Mouse (Mus musculus) cerebellum, adult 9-11 months (tissue): Measurements from ENCODE around the gene Iqcc.

Experiments used
- DNase-seq: peaks from one replicate; pipeline ENCODE4 v3.0.0; 2022

Iqcc gene

GRCm38 (mm10) chr4:129618786-129619691 lies at the start of gene Iqcc:
Gene Iqcc (minus strand): TSS chr4:129619099.
- DNase-seq = peak; percentile 97

DNA sequence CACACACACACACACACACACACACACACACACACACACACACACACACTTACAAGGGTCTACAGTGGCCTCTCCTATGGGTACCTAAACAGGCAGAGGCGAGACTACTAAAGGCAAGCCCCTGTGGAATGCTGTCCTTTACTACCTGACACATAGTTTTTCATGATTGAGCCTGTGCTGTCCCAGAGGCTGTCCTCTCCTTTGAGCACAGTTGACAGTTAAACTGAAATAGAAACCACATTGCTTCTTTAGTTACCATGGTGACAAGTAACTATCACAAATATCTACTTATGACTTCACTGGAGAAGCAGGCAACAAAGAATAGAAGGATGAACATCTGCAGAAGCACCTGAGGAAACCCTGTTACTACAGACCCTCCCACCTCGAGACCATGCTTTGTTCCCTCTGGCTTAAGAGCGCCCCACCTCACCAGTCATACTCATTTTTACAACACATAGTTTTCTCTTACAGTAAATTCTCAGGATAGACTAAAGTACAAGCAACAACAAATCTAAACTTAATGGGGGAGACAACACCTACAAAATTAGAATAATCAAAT lies 43.4 kb upstream of the Iqcc start:
- DNase-seq = no peak

DNA sequence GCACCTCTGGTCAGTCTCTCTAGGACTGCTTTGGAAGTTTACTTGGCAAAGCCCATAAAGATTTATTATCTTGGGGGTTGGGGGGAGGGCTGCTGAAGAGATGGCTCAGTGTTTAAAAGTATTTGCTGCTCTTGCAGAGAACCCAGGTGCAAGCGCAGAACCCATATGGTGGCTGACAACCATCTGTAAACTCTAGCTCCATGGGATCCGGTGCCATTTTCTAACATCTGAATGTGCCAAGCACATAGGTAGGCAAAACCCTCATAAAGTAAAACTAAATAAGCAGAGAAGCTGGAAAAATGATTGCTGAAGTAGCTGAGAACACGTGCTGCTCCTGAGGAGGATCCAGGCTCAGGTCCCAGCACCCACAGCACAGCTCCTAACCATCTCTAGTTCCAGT lies 42.7 kb upstream of the Iqcc start:
- no peak for DNase-seq

DNA sequence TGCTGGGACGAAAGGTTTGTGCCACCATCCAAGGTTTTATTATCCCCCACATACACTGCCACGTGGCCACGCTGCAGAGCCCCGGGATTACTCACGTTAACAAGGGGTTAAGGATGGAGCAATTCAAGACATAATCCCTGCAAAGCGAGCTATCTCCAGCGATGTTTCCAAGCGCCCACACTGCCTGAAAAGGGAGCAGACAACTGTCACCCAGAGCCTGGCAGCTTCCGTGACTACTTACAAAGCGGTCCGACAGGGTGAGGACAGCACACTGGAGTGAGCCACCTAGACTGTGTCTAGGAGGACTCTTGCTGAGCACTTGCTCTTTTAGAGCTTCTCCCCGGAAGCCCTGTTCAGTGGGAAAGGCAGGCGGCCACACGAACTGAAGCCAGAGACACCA lies 35.9 kb upstream of the Iqcc start:
- no peak for DNase-seq

DNA sequence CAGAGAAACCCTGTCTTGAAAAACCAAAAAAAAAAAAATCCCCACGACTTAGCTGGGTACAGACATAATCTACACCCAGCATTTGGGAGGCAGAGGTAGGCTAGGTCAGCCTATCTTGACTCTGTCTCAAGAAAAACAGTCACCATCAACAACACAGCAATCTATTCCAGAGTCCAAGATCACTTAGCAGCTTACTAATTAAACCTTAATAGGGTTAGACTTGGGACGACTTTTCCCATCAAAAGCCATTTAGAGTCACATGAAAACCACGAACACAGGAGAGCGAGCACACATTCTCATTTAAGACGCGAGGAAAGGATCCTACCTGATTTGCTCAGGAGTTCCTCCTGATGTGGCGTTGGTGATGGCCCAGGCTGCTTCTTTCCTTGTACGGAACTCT lies 31.5 kb upstream of the Iqcc start:
- DNase-seq = no peak

DNA sequence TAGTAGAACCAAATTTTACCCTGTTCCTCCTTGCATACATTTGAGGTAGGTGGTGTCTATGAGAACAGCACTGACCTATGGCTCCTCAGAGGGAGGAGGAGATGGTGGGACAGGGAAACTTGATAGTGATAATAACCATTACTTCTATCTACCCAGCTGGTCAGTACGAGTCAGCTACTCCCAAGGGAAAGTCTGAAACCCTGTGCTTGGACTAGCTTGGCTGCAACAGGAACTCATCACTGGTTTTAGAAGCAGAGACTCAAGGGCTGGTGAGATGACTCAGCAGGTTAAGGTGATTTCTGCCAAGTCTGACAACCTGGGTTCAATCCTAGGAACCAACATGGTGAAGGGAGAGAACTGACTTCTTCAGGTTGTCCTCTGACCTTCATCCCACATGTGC lies 29.8 kb upstream of the Iqcc start:
- no peak for DNase-seq

- no peak for DNase-seq
These were observed 26.3 kb upstream of the Iqcc start for GRCm38 (mm10) chr4:129645204-129645603.

GRCm38 (mm10) chr4:129641756-129642155 lies 22.9 kb upstream of the Iqcc start:
- DNase-seq = peak; percentile 64

DNA sequence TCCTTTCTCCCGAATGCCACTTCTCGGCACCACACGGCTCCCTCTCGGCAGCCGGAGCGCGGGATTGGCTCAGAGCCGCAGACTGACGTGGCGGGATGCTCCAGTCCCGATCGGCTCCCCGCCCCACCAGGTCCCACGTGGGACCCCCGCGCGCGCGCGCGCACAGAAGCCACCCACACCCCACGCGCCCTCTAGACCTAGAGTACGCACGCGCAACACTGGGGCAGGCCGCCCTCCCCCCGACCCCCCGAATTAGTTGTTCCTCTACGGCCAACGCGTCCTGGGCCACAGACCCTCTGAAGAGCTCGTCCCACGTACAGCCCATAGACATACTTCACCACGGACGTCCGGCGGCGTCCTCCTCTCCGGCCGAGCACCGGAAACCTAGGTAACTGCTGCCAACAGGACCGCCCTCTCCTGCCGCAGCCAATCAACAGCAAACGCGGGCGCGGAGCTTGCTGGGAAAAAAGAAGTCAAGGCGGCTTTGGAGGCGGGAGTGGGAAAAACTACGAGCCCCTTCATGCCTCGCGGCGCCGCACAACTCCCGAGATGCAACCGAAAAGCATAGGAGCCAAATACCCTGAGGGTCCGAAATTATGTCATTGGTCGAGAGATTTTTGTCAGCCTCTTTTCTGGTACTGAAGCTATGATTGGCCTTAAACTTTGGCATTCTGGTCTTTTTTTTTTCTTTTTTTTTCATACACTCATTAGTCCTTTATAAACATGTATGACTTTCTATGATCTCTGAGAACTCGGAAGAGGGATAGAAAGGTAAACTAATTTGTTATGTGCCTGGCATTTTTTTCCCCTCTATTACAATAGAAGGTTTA lies 22.0 kb upstream of the Iqcc start, which contains the start of gene Txlna:
Txlna (minus strand) TSS at position 428 of the 830 bp plus-strand sequence.
- DNase-seq = peak; percentile 99

- peak; percentile 79 for DNase-seq
These were observed 21.3 kb upstream of the Iqcc start for GRCm38 (mm10) chr4:129640101-129640637.

DNA sequence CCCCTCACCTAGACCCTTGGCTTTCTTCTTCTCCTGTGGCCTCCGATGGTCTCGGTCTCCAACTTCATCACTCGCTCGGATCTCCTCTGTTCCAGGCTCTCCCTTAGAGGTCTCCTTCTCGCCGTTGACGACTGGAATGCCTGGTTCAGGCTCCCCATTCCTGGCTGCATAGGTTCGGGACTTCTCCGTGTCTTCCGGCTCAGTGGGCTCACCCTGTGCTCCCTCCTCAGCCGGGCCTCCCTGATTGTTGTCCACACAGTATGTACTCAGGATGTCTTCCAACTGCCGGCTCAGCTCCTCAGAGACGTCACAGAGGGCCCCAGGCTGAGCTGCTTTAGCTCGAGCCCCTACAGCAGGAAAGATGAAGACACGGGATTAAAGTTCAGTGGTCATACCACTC lies 20.3 kb upstream of the Iqcc start:
- peak; percentile 58 for DNase-seq

DNA sequence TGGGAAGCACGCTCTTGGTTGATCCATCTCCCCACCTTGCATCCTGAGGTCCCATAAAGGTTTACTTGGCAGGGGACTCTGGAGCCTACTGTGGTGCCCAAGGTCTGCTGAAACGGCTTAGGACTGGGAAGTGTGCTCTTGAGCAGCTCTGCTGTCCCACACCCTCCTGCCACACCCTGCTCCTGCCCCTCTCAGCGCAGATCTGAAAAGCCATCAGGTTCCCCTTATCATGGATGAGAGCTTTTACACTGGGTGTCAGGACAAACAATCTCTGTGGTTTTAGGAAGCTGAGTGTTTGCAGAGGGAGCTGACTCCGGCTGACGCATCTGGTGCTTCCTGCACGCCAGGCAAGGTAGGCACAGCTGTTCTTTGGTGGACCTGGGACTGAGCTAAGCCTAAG lies 15.0 kb upstream of the Iqcc start:
- DNase-seq = no peak

DNA sequence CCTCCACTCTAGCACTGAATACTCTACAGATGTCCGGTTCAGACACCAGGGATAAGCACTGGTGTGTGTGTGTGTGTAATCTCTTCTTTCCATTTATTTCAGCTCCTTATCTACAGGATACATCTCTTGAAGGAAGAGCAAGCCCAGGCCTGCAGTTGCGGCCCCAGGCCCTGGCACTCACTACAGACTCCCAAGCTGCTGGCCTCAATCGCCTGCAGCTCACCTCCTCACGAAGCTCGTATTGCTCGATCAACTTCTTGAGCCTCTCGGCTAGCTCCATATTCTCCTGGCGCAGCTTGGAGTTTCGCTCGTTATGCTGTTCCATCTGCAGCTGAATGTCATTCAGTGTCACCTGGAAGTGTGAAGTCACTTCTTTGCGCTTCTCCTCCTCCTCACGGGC lies 13.0 kb upstream of the Iqcc start:
- DNase-seq = peak; percentile 14

DNA sequence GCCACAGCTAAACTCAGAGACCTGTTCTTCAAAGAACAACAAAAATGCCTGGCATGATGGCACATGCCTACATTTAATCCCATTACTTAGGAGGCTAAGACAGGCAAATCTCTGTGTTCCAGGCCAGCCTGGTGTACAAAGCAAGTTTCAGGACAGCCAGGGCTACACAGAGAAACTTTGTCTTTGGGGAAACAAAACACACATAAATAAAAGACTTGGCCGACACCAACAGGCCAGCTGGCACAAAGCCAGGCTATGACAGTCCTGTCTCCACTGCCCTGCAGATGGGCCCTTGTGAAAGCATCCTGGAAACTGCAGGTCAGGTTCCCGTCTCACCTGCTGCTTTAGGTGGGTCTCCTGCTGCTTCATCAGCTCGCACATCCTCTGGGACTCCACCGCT lies 12.0 kb upstream of the Iqcc start:
- peak; percentile 50 for DNase-seq

GRCm38 (mm10) chr4:129626035-129626434 lies 7.1 kb upstream of the Iqcc start:
- DNase-seq = peak; percentile 50

- peak; percentile 58 for DNase-seq
These were observed 6.6 kb upstream of the Iqcc start for GRCm38 (mm10) chr4:129625496-129625895.

DNA sequence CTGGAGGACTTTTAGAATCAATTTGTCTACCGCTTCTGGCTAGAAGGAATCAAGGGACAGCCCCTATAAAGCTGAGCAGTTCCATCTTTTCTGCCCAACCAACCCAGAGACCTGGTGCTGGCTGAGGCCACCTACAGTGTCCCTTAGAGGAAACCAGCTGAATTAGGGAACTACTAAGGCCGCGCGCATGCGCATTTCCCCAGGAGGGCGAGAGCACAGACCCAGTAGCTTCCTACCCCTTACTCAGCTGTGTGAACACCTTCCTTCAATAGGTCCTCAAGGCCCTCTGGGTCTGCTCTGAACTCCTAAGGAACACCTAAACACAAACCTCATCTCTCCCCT lies 6.1 kb upstream of the Iqcc start:
- DNase-seq = peak; percentile 85

GRCm38 (mm10) chr4:129624281-129625028 lies 5.6 kb upstream of the Iqcc start:
- DNase-seq = peak; percentile 96

GRCm38 (mm10) chr4:129623681-129624091 lies 4.8 kb upstream of the Iqcc start, which contains the start of gene Ccdc28b:
Gene Ccdc28b (minus strand): TSS chr4:129623947.
- peak; percentile 73 for DNase-seq

- peak; percentile 74 for DNase-seq
These were observed 4.1 kb upstream of the Iqcc start for GRCm38 (mm10) chr4:129622803-129623535.

GRCm38 (mm10) chr4:129622120-129622802 lies 3.4 kb upstream of the Iqcc start:
- peak; percentile 75 for DNase-seq
